Mouse (Mus musculus) activated CD4-positive, CD25-positive, alpha-beta regulatory T cell, adult 4 months (primary cell): ENCODE results near the gene Idh3a. TPM values are rescaled to one million over a fixed set of nuclear protein-coding genes. Genes with fewer than 3 reads are reported as not detected.

Experiments
- ATAC-seq: one replicate; pipeline ENCODE4 v1.8.0; 2017
- polyA plus RNA-seq, 2 experiments: library from polyadenylated mRNA; unstranded; fragments of 100-300 nt; shearing (Covaris generic); gene quantifications; one replicate each; pipeline ENCODE4 v1.2.1; 2017

The Idh3a gene
- polyA plus RNA-seq, 2 experiments from 2014 or later: 155 to 163 TPM

GRCm38 (mm10) chr9:54652778-54653177, 66.6 kb downstream of the Idh3a start:
- ATAC-seq: no peak

Other genes with a start within 250 kb of the Idh3a start
- gene Dmxl2, start 84.7 kb upstream of the Idh3a start, polyA plus RNA-seq: under 1 TPM in 1 of 2 experiments, not detected in 1; 0.83 TPM
- not detected for gene Sh2d7, start 47.4 kb upstream of the Idh3a start, polyA plus RNA-seq
- 1 to 10 TPM; 1.1 to 2.1 TPM for gene Cib2, start 26.1 kb upstream of the Idh3a start, polyA plus RNA-seq
- gene Acsbg1, start 75.5 kb downstream of the Idh3a start, polyA plus RNA-seq: 10 to 100 TPM; 52.6 to 55.5 TPM
- gene Dnaja4, start 112.5 kb downstream of the Idh3a start, polyA plus RNA-seq: 1 to 10 TPM; 3.3 to 3.9 TPM
- 100 to 1,000 TPM; 123 to 134 TPM for gene Wdr61, start 148.2 kb downstream of the Idh3a start, polyA plus RNA-seq
- gene Crabp1, start 178.4 kb downstream of the Idh3a start, polyA plus RNA-seq: not detected